Mouse (Mus musculus): ENCODE measurements at regions not wholly inside any gene's neighbourhood (a gene's known extent, or its start where the extent isn't known, plus 50 kb on each side); places are given as distances from the start of the nearest gene placed in this dataset.
A peak's percentile ranks its signal among the peaks of the same experiment; 100 is the strongest.
"Not testable (repeated sequence)": the region's sequence is repeated elsewhere in the genome, so short reads cannot be mapped to it uniquely, and the experiment has no call there.

GRCm38 (mm10) chr3:21739720-21740119 is 336.7 kb upstream of the Tbl1xr1 start:
- DNase-seq (ENCODE audit: low spot score): no peak

GRCm38 (mm10) chr3:21744107-21744506 is 332.3 kb upstream of the Tbl1xr1 start:
- DNase-seq (ENCODE audit: low spot score): no peak

GRCm38 (mm10) chr3:21760516-21761218 is 315.8 kb upstream of the Tbl1xr1 start:
- DNase-seq (ENCODE audit: low spot score): no peak

- no peak for DNase-seq (ENCODE audit: low spot score)
These were observed 315.2 kb upstream of the Tbl1xr1 start for GRCm38 (mm10) chr3:21761219-21761600.

- DNase-seq (ENCODE audit: low spot score): peak; percentile 52
These were observed 314.5 kb upstream of the Tbl1xr1 start for GRCm38 (mm10) chr3:21761909-21762308.

GRCm38 (mm10) chr3:21768081-21768480 is 308.4 kb upstream of the Tbl1xr1 start:
- no peak for DNase-seq (ENCODE audit: low spot score)

- DNase-seq (ENCODE audit: low spot score): no peak
These were observed 306.4 kb upstream of the Tbl1xr1 start for GRCm38 (mm10) chr3:21769920-21770547.

GRCm38 (mm10) chr3:21771752-21772298 is 304.6 kb upstream of the Tbl1xr1 start:
- no peak for DNase-seq (ENCODE audit: low spot score)

GRCm38 (mm10) chr3:21774172-21774842 is 302.1 kb upstream of the Tbl1xr1 start:
- DNase-seq (ENCODE audit: low spot score): no peak

- DNase-seq (ENCODE audit: low spot score): no peak
These were observed 297.7 kb upstream of the Tbl1xr1 start for GRCm38 (mm10) chr3:21778789-21779188.

- DNase-seq (ENCODE audit: low spot score): no peak
These were observed 284.3 kb upstream of the Tbl1xr1 start for GRCm38 (mm10) chr3:21791983-21792631.

GRCm38 (mm10) chr3:21798139-21798538 is 278.3 kb upstream of the Tbl1xr1 start:
- DNase-seq (ENCODE audit: low spot score): no peak

GRCm38 (mm10) chr3:21803886-21804285 is 272.6 kb upstream of the Tbl1xr1 start:
- not testable (repeated sequence) for DNase-seq (ENCODE audit: low spot score)

- DNase-seq (ENCODE audit: low spot score): no peak
These were observed 269.8 kb upstream of the Tbl1xr1 start for GRCm38 (mm10) chr3:21806494-21807157.

GRCm38 (mm10) chr3:21808539-21808938 is 267.9 kb upstream of the Tbl1xr1 start:
- DNase-seq (ENCODE audit: low spot score): no peak

- DNase-seq (ENCODE audit: low spot score): no peak
These were observed 266.5 kb upstream of the Tbl1xr1 start for GRCm38 (mm10) chr3:21809769-21810470.

GRCm38 (mm10) chr3:21813401-21813800 is 263.1 kb upstream of the Tbl1xr1 start:
- no peak for DNase-seq (ENCODE audit: low spot score)

GRCm38 (mm10) chr3:21816968-21817858 is 259.2 kb upstream of the Tbl1xr1 start:
- DNase-seq (ENCODE audit: low spot score): peak; percentile 71

GRCm38 (mm10) chr3:21819030-21819429 is 257.4 kb upstream of the Tbl1xr1 start:
- no peak for DNase-seq (ENCODE audit: low spot score)

GRCm38 (mm10) chr3:21820051-21820598 is 256.3 kb upstream of the Tbl1xr1 start:
- DNase-seq (ENCODE audit: low spot score): no peak
